Mouse (Mus musculus): ENCODE results near the gene Six2.

The Six2 gene

DNA sequence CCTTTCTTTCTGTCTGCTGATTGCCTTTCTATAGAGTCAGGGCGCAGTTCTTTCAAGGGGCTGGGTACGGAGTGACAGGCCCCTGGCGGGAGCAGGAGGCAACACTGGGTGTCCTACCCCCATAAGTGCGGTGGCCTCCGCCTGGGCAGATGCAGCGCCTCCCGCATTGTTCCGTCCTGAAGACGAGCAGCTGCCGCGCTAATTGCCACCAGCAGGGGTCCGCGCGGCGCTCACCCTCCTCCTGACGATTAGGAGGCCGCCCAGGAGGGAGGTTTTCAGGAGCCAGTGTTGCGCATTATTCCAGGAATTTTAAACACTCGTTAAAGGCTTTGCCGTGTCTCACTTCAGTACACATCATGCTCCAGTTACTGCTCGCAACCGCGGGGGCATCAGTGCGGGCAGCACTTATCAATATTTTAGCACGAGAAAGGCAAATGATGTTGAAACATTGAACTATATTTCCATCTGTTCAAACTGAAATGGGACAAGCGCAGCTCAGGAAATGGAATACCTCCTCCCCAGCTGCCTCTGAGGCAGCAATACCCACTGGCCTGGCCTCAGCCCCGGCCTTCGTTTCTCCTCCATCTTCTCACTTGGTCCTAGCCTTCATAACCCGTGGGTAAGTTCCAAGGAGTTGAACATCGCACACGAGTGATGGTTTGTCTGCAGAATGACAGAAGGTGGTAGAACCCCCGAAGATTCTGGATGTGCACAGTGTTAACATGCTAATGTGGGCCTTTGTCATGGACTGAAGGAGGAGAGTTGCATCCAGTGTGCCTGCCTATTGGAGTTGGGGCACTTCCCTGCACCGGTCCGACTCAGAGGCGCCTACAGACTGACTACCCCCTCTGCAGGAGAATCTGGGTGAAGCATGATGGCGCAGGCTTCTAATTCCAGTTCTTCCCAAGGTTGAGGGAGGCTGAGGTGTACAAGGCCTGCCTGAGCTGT, 42.1 kb downstream of the Six2 start:
- peak; percentile 18 to 24 for DNase-seq

DNA sequence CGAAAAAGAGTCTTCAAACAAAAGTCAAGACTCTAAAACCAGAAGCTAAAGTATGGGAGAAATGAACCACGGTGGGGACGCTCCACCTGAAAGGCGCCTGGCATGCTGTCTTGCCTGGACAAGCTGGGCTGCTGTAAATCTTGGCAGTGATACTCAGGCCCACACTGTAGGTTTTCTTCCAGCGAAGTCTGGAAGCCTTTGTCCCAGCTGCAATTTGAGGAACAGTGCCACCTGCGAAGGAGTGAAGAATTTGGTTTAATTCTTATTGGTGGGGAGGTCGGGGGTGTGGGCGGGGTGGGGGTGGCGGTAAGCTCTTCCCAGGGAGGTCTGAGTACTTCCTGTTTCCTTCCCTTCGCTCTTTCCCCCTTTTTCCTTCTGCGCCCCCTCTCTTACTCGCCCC, 42.8 kb downstream of the Six2 start:
- DNase-seq, result no peak

DNA sequence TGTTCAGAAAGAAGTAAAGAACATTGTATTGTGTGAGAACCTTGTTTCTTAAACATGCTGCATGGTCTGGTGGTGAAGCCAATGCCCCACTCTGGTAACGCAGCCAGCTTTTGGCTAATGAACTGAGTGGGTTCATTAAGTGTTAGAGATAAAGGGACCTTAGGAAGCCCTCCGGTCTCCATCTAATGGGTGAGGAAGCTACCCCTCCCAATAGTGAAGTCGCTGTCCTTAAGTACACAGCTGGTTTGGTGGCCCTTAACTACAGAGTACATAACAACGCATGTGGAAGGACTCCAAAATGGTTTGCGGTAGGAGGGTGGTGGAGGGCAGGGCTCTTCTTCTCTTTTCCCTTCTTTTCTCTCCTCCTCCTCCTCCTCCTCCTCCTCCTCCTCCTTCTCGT, 50.2 kb downstream of the Six2 start:
- no peak for DNase-seq

All from thymus, postnatal 36 days (tissue).